Comparison of ENCODE assay signal across 34 mouse cellular contexts in the genomic region with DNA sequence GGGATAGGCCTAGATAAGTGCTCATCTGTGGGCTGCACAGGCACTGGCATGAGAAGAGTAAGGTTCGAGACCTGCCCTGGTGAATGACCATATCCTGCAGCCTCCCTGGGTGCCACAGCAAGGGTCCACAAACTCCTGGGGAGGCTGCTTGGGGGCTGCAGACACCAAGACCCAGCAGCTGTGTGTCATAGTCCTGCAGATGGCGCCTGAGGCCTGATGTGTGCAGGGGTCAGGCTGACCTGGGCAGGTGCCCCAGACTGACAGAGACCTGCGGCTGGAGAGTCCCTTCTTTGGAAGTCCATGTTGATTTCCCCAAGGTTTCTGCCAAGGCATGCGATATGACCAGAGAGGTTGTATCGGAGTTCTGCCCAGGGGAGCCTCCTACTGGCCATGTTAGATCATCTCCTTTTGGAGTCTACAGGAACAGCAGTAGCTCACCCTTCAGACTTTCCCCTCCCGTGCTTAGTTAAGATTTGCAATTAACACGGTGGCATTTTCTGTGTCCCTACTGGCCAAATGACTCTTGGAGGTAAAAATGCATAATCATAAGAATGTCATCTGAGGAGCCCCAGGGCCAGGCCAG. TPM values are rescaled to one million over a fixed set of nuclear protein-coding genes. Genes with fewer than 3 reads are reported as not detected.
A peak's percentile ranks its signal among the peaks of the same experiment; 100 is the strongest.
DNase-seq lines count a peak whose midpoint lies in the region; ATAC-seq and TF ChIP-seq lines count a peak whose summit lies in the region.
"Had no signal": no experiment of that assay in that cellular context is flagged by ENCODE, and none has a peak within 500 bp of the region (broad histone marks: within the 10 kb centered on the region; RNA-seq: fewer than 3 reads in every experiment).

No protein-coding gene starts in this region.

- DNase-seq in heart, adult 11 months: peak; percentile 55
- no peak for DNase-seq in layer of hippocampus, adult 2 months (ENCODE audit: low spot score in 2 of 2)
- DNase-seq in layer of hippocampus, postnatal 36 days: no peak
- DNase-seq in lung, postnatal 0 days (ENCODE audit: low spot score): no peak
- no peak for DNase-seq in lung, postnatal 25 days (ENCODE audit: low spot score)
- DNase-seq in right cerebral cortex, postnatal 25 days: no peak
- DNase-seq: adrenal gland, adult 8-10 months; cerebellum, adult 2 months; cerebellum, postnatal 14 days; gastrocnemius, postnatal 14 days; heart, adult 18-20 months; heart, postnatal 10 days; kidney, postnatal 36 days; left cerebral cortex, postnatal 4 days; lung, adult 18-20 months; lung, postnatal 36 days; thymus, postnatal 14 days had no signal

- H3K4me1 ChIP-seq in heart, embryonic 12.5 days (replicated peaks): no peaks in the 10 kb centered on the region
- no peaks in the 10 kb centered on the region for H3K4me1 ChIP-seq in lung, postnatal 0 days (ENCODE audit: insufficient read depth, low read depth, low read length)
- H3K4me1 ChIP-seq in ES-Bruce4 (ENCODE audit: control insufficient read depth, insufficient read depth, low read length): no peaks in the 10 kb centered on the region
- H3K4me1 ChIP-seq: embryonic facial prominence, embryonic 10.5 days; embryonic facial prominence, embryonic 15.5 days; forebrain, embryonic 13.5 days; heart, embryonic 13.5 days; neural tube, embryonic 13.5 days had no signal

- no peak overlapping the region for H3K9ac ChIP-seq in heart, embryonic 12.5 days
- H3K9ac ChIP-seq in lung, postnatal 0 days (replicated peaks; ENCODE audit: low read depth): no peak overlapping the region
- no peak overlapping the region for H3K9ac ChIP-seq in ES-Bruce4 (ENCODE audit: low read depth, poor library complexity, severe bottlenecking)
- H3K9ac ChIP-seq: embryonic facial prominence, embryonic 15.5 days; forebrain, embryonic 13.5 days; heart, embryonic 13.5 days; neural tube, embryonic 13.5 days had no signal

- TF ChIP-seq CTCF in layer of hippocampus, adult 2 months (conservative IDR thresholded peaks at IDR 0.05): peak; percentile 53
- peak; percentile 22; the same call in 1 of the 2 replicates for TF ChIP-seq CTCF in lung, postnatal 0 days (IDR thresholded peaks at IDR 0.05)
- TF ChIP-seq CTCF in ES-Bruce4 (IDR thresholded peaks at IDR 0.05; ENCODE audit: low read depth, low read length): peak; percentile 12

- no peak overlapping the region for H3K27ac ChIP-seq in heart, embryonic 12.5 days (ENCODE audit: poor library complexity, severe bottlenecking)
- H3K27ac ChIP-seq in layer of hippocampus, adult 2 months: no peak overlapping the region
- H3K27ac ChIP-seq in lung, postnatal 0 days (ENCODE audit: low read length): no peak overlapping the region
- H3K27ac ChIP-seq in ES-Bruce4 (ENCODE audit: insufficient read depth, low read length): no peak overlapping the region
- H3K27ac ChIP-seq: embryonic facial prominence, embryonic 10.5 days; embryonic facial prominence, embryonic 15.5 days; forebrain, embryonic 13.5 days; heart, embryonic 13.5 days; hindbrain, embryonic 10.5 days; neural tube, embryonic 13.5 days had no signal

- H3K4me2 ChIP-seq in heart, embryonic 12.5 days: no peak overlapping the region
- H3K4me2 ChIP-seq in lung, postnatal 0 days (replicated peaks; ENCODE audit: low read depth, low read length): no peak overlapping the region
- H3K4me2 ChIP-seq: embryonic facial prominence, embryonic 15.5 days; forebrain, embryonic 13.5 days; heart, embryonic 13.5 days; midbrain, embryonic 11.5 days; neural tube, embryonic 13.5 days had no signal

- no peak for TF ChIP-seq POLR2A in ES-Bruce4 (IDR thresholded peaks at IDR 0.05; ENCODE audit: insufficient read depth, low read length)

- no peaks in the 10 kb centered on the region for H3K36me3 ChIP-seq in heart, embryonic 12.5 days
- H3K36me3 ChIP-seq in lung, postnatal 0 days (ENCODE audit: insufficient read depth, low read length): no peaks in the 10 kb centered on the region
- no peaks in the 10 kb centered on the region for H3K36me3 ChIP-seq in ES-Bruce4 (ENCODE audit: control insufficient read depth, insufficient read depth, low read length, poor library complexity, severe bottlenecking)
- H3K36me3 ChIP-seq: embryonic facial prominence, embryonic 10.5 days; embryonic facial prominence, embryonic 15.5 days; heart, embryonic 13.5 days; hindbrain, embryonic 10.5 days; neural tube, embryonic 13.5 days had no signal

- no peak overlapping the region for H3K4me3 ChIP-seq in heart, embryonic 12.5 days
- no peak overlapping the region for H3K4me3 ChIP-seq in layer of hippocampus, adult 2 months
- no peak overlapping the region for H3K4me3 ChIP-seq in lung, postnatal 0 days (ENCODE audit: low read depth, low read length)
- H3K4me3 ChIP-seq in ES-Bruce4 (ENCODE audit: low read depth, low read length): no peak overlapping the region
- H3K4me3 ChIP-seq: embryonic facial prominence, embryonic 10.5 days; embryonic facial prominence, embryonic 15.5 days; forebrain, embryonic 13.5 days; heart, embryonic 13.5 days; hindbrain, embryonic 10.5 days; neural tube, embryonic 13.5 days had no signal

- WGBS in heart, embryonic 12.5 days: 55% methylated on average over 7 of the region's 7 CpGs
- WGBS in lung, postnatal 0 days: 61% methylated on average over 7 of the region's 7 CpGs

- no peaks in the 10 kb centered on the region for H3K9me3 ChIP-seq in heart, embryonic 12.5 days (replicated peaks)
- no peaks in the 10 kb centered on the region for H3K9me3 ChIP-seq in lung, postnatal 0 days (ENCODE audit: low read length)
- H3K9me3 ChIP-seq in ES-Bruce4 (replicated peaks; ENCODE audit: control insufficient read depth, insufficient read depth, low read length, poor library complexity, severe bottlenecking): no peaks in the 10 kb centered on the region
- H3K9me3 ChIP-seq: embryonic facial prominence, embryonic 10.5 days; embryonic facial prominence, embryonic 15.5 days; forebrain, embryonic 13.5 days; heart, embryonic 13.5 days; hindbrain, embryonic 10.5 days; neural tube, embryonic 13.5 days had no signal

- no peak for TF ChIP-seq EP300 in lung, postnatal 0 days (IDR thresholded peaks at IDR 0.05)
- no peak for TF ChIP-seq EP300 in ES-Bruce4 (IDR thresholded peaks at IDR 0.05; ENCODE audit: insufficient read depth, low read depth, low read length)

- no peak for ATAC-seq in heart, embryonic 12.5 days (ENCODE audit: insufficient number of reproducible peaks, low FRiP score)
- ATAC-seq in lung, postnatal 0 days: no peak
- ATAC-seq: activated CD4-positive, CD25-positive, alpha-beta regulatory T cell, adult 4 months; CD4-positive, CD25-positive, alpha-beta regulatory T cell, adult 4 months; forebrain, embryonic 13.5 days; hindbrain, embryonic 16.5 days had no signal

- peaks cover 22% of the 10 kb centered on the region; the same call in 1 of the 2 replicates for H3K27me3 ChIP-seq in heart, embryonic 12.5 days (replicated peaks)
- no peaks in the 10 kb centered on the region for H3K27me3 ChIP-seq in lung, postnatal 0 days (replicated peaks; ENCODE audit: insufficient read depth, low read length)
- H3K27me3 ChIP-seq in ES-Bruce4 (ENCODE audit: control insufficient read depth, insufficient read depth, low read length, poor library complexity, severe bottlenecking): no peaks in the 10 kb centered on the region
- H3K27me3 ChIP-seq: embryonic facial prominence, embryonic 15.5 days; forebrain, embryonic 13.5 days; neural tube, embryonic 13.5 days had no signal

RNA-seq across cellular contexts. Expression of gene Catsper3, which starts 24.8 kb away (rescaled TPM):
- not detected in 2 replicates for polyA plus RNA-seq in heart, embryonic 12.5 days (2016; fragmentation: Nextera tagmentation; extraction: Ambion mirVana)
- total RNA-seq in layer of hippocampus, adult 2 months (2021): under 1 TPM in 1 of 2 experiments, not detected in 1; 0.27 TPM
- under 1 TPM in 1 of 2 experiments, not detected in 1; 0.38 TPM for total RNA-seq in layer of hippocampus, postnatal 36 days (2021)
- polyA plus RNA-seq in lung, postnatal 0 days (2015; fragmentation: Nextera tagmentation; extraction: Ambion mirVana): 0.18 TPM in 1 of 2 replicates, not detected in the other
- 0.61 TPM in 1 of 2 replicates, not detected in the other for polyA plus RNA-seq in ES-Bruce4 (2011; ENCODE audit: insufficient read depth, insufficient read length, low read depth, missing spikeins)
- total RNA-seq: ES-E14; megakaryocyte, adult 5-6 weeks had no signal
- polyA plus RNA-seq: embryonic facial prominence, embryonic 10.5 days; embryonic facial prominence, embryonic 15.5 days; hindbrain, embryonic 10.5 days; midbrain, embryonic 11.5 days; neural tube, embryonic 13.5 days had no signal

RNA-seq across cellular contexts. Expression of gene Pitx1, which starts 26.9 kb away (rescaled TPM):
- polyA plus RNA-seq in heart, embryonic 12.5 days (2016; fragmentation: Nextera tagmentation; extraction: Ambion mirVana): 0.54 and 0.87 TPM in 2 replicates
- not detected for total RNA-seq in layer of hippocampus, adult 2 months (2021)
- total RNA-seq in layer of hippocampus, postnatal 36 days (2021): not detected
- not detected in 2 replicates for polyA plus RNA-seq in lung, postnatal 0 days (2015; fragmentation: Nextera tagmentation; extraction: Ambion mirVana)
- polyA plus RNA-seq in ES-Bruce4 (2011; ENCODE audit: insufficient read depth, insufficient read length, low read depth, missing spikeins): 0.27 and 0.33 TPM in 2 replicates
- total RNA-seq: adrenal gland, adult 8-10 months; heart, adult 18-20 months; heart, postnatal 10 days; layer of hippocampus, adult 8-10 months; layer of hippocampus, postnatal 25 days; left cerebral cortex, postnatal 4 days; megakaryocyte, adult 5-6 weeks had no signal
- polyA plus RNA-seq: activated CD4-positive, CD25-positive, alpha-beta regulatory T cell, adult 4 months; CD4-positive, CD25-positive, alpha-beta regulatory T cell, adult 4 months; cortical plate, adult 2 months; forebrain, embryonic 13.5 days; hindbrain, embryonic 16.5 days; neural tube, embryonic 13.5 days had no signal
